Mouse (Mus musculus) hindbrain, postnatal 0 days (tissue): ENCODE measurements around the gene Slc10a6. TPM values are rescaled to one million over a fixed set of nuclear protein-coding genes. Genes with fewer than 3 reads are reported as not detected.

Source experiments
- ATAC-seq: fragments of 200-750 bp; cut with Nextera tagmentation; 2 replicates; pipeline ENCODE4 v1.8.0; 2017; ENCODE audit warnings: mild to moderate bottlenecking, moderate TSS enrichment, moderate library complexity
- DNase-seq: peaks from one replicate; pipeline ENCODE4 v3.0.0-alpha.2; 2015; ENCODE audit warnings: low spot score
- H3K27ac ChIP-seq: fragments of 300-500 bp; sonication (generic); 2 replicates; pipeline ENCODE4 v1.5.1; 2014; ENCODE audit warnings: mild to moderate bottlenecking
- H3K27me3 ChIP-seq: fragments of 300-500 bp; sonication (generic); 2 replicates; pipeline ENCODE4 v1.6.1; 2014; ENCODE audit warnings: low read length, mixed read lengths; ENCODE audit not compliant: insufficient read depth
- H3K36me3 ChIP-seq: fragments of 300-500 bp; sonication (generic); 2 replicates; pipeline ENCODE4 v1.6.1; 2014; ENCODE audit warnings: low read length, mixed read lengths; ENCODE audit not compliant: insufficient read depth
- H3K4me1 ChIP-seq: fragments of 300-500 bp; sonication (generic); 2 replicates; pipeline ENCODE4 v1.6.1; 2014; ENCODE audit warnings: antibody characterized with exemption, low read length, mixed read lengths; ENCODE audit not compliant: insufficient read depth
- H3K4me2 ChIP-seq: fragments of 300-500 bp; sonication (generic); 2 replicates; pipeline ENCODE4 v1.6.1; 2014; ENCODE audit warnings: low read depth, mild to moderate bottlenecking, low read length, moderate library complexity, mixed read lengths
- H3K4me3 ChIP-seq: fragments of 300-500 bp; sonication (generic); 2 replicates; pipeline ENCODE4 v1.5.1; 2014; ENCODE audit warnings: low read length
- H3K9ac ChIP-seq: fragments of 300-500 bp; sonication (generic); replicated peaks from 2 replicates; pipeline ENCODE4 v1.6.1; 2014; ENCODE audit warnings: mild to moderate bottlenecking, low read length, moderate library complexity, mixed read lengths
- H3K9me3 ChIP-seq: fragments of 300-500 bp; sonication (generic); 2 replicates; pipeline ENCODE4 v1.6.1; 2016; ENCODE audit warnings: low read length, mixed read lengths
- CTCF ChIP-seq: IDR thresholded peaks from 2 replicates; pipeline ENCODE4 v1.5.1; 2016; ENCODE audit warnings: antibody characterized with exemption, control low read depth, low read depth
- WGBS: fragments of 180-500 bp; shearing (Covaris S2); extraction: QIAGEN DNeasy Blood & Tissue Kit; methylation state at CpG from one replicate; pipeline ENCODE4 v1.1.7; 2014; 5-methylcytosine and 5-hydroxymethylcytosine counted together
- polyA plus RNA-seq: library from polyadenylated mRNA; unstranded; fragments of >200 nt; fragmentation: Nextera tagmentation; extraction: Ambion mirVana; gene quantifications from 2 replicates; pipeline ENCODE4 v1.2.1, GENCODE M21; 2015
- total RNA-seq: library from RNA; depleted of rRNA; stranded (reverse); fragments of >200 nt; gene quantifications from 2 replicates; pipeline ENCODE4 v1.2.3, GENCODE M21; 2014

Slc10a6 gene
- total and polyA plus RNA-seq, 2 experiments from 2014 or later = 0.26 to 0.63 TPM

- DNase-seq (peak; percentile 77), ATAC-seq (peak; percentile 92)
- Histone ChIP-seq H3K36me3 (no peaks in the 10 kb centered on the region), H3K4me1 (0 out of 2 replicates have a peak, but pooled peaks cover 5% of the 10 kb centered on the region), H3K4me3 (no peak overlapping the region), H3K9ac (no peak overlapping the region), H3K27me3 (no peaks in the 10 kb centered on the region; the same call in 1 of the 2 replicates), H3K27ac (peak overlapping the region; percentile 54; the same call in 1 of the 2 replicates), H3K9me3 (no peaks in the 10 kb centered on the region), H3K4me2 (no peak overlapping the region)
- no peak for TF ChIP-seq CTCF
- 26% methylated on average over 11 of the region's 11 CpGs for WGBS
These were observed 25.9 kb downstream of the Slc10a6 start for GRCm38 (mm10) chr5:103603115-103603893.

- H3K9ac ChIP-seq = no peak overlapping the region
- no peak for TF ChIP-seq CTCF
- H3K4me2 ChIP-seq = no peak overlapping the region
- no peaks in the 10 kb centered on the region for H3K27me3 ChIP-seq
- H3K27ac ChIP-seq = no peak overlapping the region
- H3K4me3 ChIP-seq = no peak overlapping the region
- no peaks in the 10 kb centered on the region for H3K9me3 ChIP-seq
- H3K4me1 ChIP-seq = 0 out of 2 replicates have a peak, but pooled peaks cover 5% of the 10 kb centered on the region
- H3K36me3 ChIP-seq = no peaks in the 10 kb centered on the region
- ATAC-seq (no peak), DNase-seq (no peak)
- WGBS = 76% methylated on average over 5 of the region's 5 CpGs
These were observed 30.3 kb downstream of the Slc10a6 start for GRCm38 (mm10) chr5:103598881-103599280.

- 61% methylated on average over 9 of the region's 9 CpGs for WGBS
- no peaks in the 10 kb centered on the region for H3K27me3 ChIP-seq
- no peak overlapping the region for H3K27ac ChIP-seq
- H3K4me2 ChIP-seq = no peak overlapping the region
- no peak overlapping the region for H3K4me3 ChIP-seq
- ATAC-seq (no peak), DNase-seq (no peak)
- 0 out of 2 replicates have a peak, but pooled peaks cover 5% of the 10 kb centered on the region for H3K4me1 ChIP-seq
- no peaks in the 10 kb centered on the region for H3K36me3 ChIP-seq
- H3K9me3 ChIP-seq = no peaks in the 10 kb centered on the region
- H3K9ac ChIP-seq = no peak overlapping the region
- no peak for TF ChIP-seq CTCF
These were observed 30.9 kb downstream of the Slc10a6 start for GRCm38 (mm10) chr5:103598264-103598663.

- Histone ChIP-seq H3K27me3 (no peaks in the 10 kb centered on the region), H3K9me3 (no peaks in the 10 kb centered on the region), H3K4me3 (no peak overlapping the region), H3K36me3 (no peaks in the 10 kb centered on the region), H3K4me2 (no peak overlapping the region), H3K9ac (no peak overlapping the region), H3K27ac (no peak overlapping the region), H3K4me1 (no peaks in the 10 kb centered on the region)
- DNase-seq = no peak
- no peak for ATAC-seq
- WGBS = 63% methylated on average over 6 of the region's 6 CpGs
- TF ChIP-seq CTCF = no peak
These were observed 31.6 kb downstream of the Slc10a6 start for GRCm38 (mm10) chr5:103597604-103598003.

GRCm38 (mm10) chr5:103596467-103597146 is 32.6 kb downstream of the Slc10a6 start:
- Histone ChIP-seq H3K9me3 (no peaks in the 10 kb centered on the region), H3K4me1 (no peaks in the 10 kb centered on the region), H3K27ac (peak overlapping the region; percentile 3; the same call in 1 of the 2 replicates), H3K9ac (no peak overlapping the region), H3K4me2 (no peak overlapping the region), H3K36me3 (no peaks in the 10 kb centered on the region), H3K27me3 (no peaks in the 10 kb centered on the region), H3K4me3 (no peak overlapping the region)
- no peak for TF ChIP-seq CTCF
- ATAC-seq (peak; percentile 71), DNase-seq (peak; percentile 17)
- 40% methylated on average over 14 of the region's 14 CpGs for WGBS

- Histone ChIP-seq H3K9ac (no peak overlapping the region), H3K4me3 (no peak overlapping the region), H3K4me1 (no peaks in the 10 kb centered on the region), H3K27me3 (no peaks in the 10 kb centered on the region), H3K36me3 (no peaks in the 10 kb centered on the region), H3K27ac (peak overlapping the region; percentile 3; the same call in 1 of the 2 replicates), H3K4me2 (no peak overlapping the region), H3K9me3 (no peaks in the 10 kb centered on the region)
- DNase-seq (peak; percentile 44), ATAC-seq (peak; percentile 13; the same call in 1 of the 2 replicates)
- no peak for TF ChIP-seq CTCF
- 44% methylated on average over 13 of the region's 13 CpGs for WGBS
These were observed 33.6 kb downstream of the Slc10a6 start for GRCm38 (mm10) chr5:103595394-103596226.
